14 mouse cellular contexts compared by ENCODE assay signal in genomic region chr15:89213517-89213916, GRCm38 (mm10). TPM values are rescaled to one million over a fixed set of nuclear protein-coding genes. Genes with fewer than 3 reads are reported as not detected.
DNase-seq lines count a peak whose midpoint lies in the region; ATAC-seq and TF ChIP-seq lines count a peak whose summit lies in the region.
"Had no signal": no experiment of that assay in that cellular context is flagged by ENCODE, and none has a peak within 500 bp of the region (broad histone marks: within the 10 kb centered on the region; RNA-seq: fewer than 3 reads in every experiment).

No protein-coding gene starts in this region.

- no peaks in the 10 kb centered on the region for H3K27me3 ChIP-seq in forebrain, embryonic 15.5 days
- no peaks in the 10 kb centered on the region for H3K27me3 ChIP-seq in liver, embryonic 14.5 days (ENCODE audit: control insufficient read depth, insufficient read depth, low read length)
- H3K27me3 ChIP-seq in neural tube, embryonic 15.5 days (replicated peaks) = no peaks in the 10 kb centered on the region
- H3K27me3 ChIP-seq in kidney, embryonic 15.5 days = no peaks in the 10 kb centered on the region

- H3K4me3 ChIP-seq in layer of hippocampus, adult 2 months = peak overlapping the region; percentile 20; the same call in 1 of the 2 replicates
- H3K4me3 ChIP-seq in forebrain, embryonic 15.5 days = no peak overlapping the region; the same call in 1 of the 2 replicates
- H3K4me3 ChIP-seq in liver, embryonic 14.5 days (ENCODE audit: insufficient read depth in 1 of 2, low read depth in 2 of 2, low read length in 2 of 2) = peak overlapping the region; percentile 44 to 88
- no peak overlapping the region for H3K4me3 ChIP-seq in neural tube, embryonic 15.5 days (replicated peaks)
- no peak overlapping the region for H3K4me3 ChIP-seq in kidney, embryonic 15.5 days (replicated peaks)

- no peaks in the 10 kb centered on the region for H3K9me3 ChIP-seq in forebrain, embryonic 15.5 days
- peaks cover 2% of the 10 kb centered on the region for H3K9me3 ChIP-seq in liver, embryonic 14.5 days (ENCODE audit: control insufficient read depth, low read length)
- H3K9me3 ChIP-seq in neural tube, embryonic 15.5 days (replicated peaks) = no peaks in the 10 kb centered on the region
- H3K9me3 ChIP-seq in kidney, embryonic 15.5 days (replicated peaks) = peaks cover 3% of the 10 kb centered on the region; the same call in 1 of the 2 replicates

- H3K36me3 ChIP-seq in forebrain, embryonic 15.5 days = peaks cover 14% of the 10 kb centered on the region
- peaks cover 7% of the 10 kb centered on the region; the same call in 1 of the 2 replicates for H3K36me3 ChIP-seq in liver, embryonic 14.5 days (replicated peaks; ENCODE audit: control insufficient read depth, insufficient read depth, low read depth)
- peaks cover 14% of the 10 kb centered on the region for H3K36me3 ChIP-seq in neural tube, embryonic 15.5 days
- H3K36me3 ChIP-seq in kidney, embryonic 15.5 days = peaks cover 17% of the 10 kb centered on the region

- peak overlapping the region; percentile 19 for H3K4me2 ChIP-seq in forebrain, embryonic 15.5 days (replicated peaks)
- H3K4me2 ChIP-seq in liver, embryonic 14.5 days (ENCODE audit: low read depth) = peak overlapping the region; percentile 86
- H3K4me2 ChIP-seq in neural tube, embryonic 15.5 days = peak overlapping the region; percentile 79
- no peak overlapping the region for H3K4me2 ChIP-seq in kidney, embryonic 15.5 days

- peaks cover 33% of the 10 kb centered on the region for H3K4me1 ChIP-seq in forebrain, embryonic 15.5 days
- H3K4me1 ChIP-seq in liver, embryonic 14.5 days (replicated peaks; ENCODE audit: control insufficient read depth in 2 of 2, insufficient read depth in 2 of 2, low read length in 1 of 2) = peaks cover 32 to 46% of the 10 kb centered on the region in 2 experiments
- H3K4me1 ChIP-seq in neural tube, embryonic 15.5 days = peaks cover 45% of the 10 kb centered on the region
- peaks cover 20% of the 10 kb centered on the region for H3K4me1 ChIP-seq in kidney, embryonic 15.5 days

- no peak overlapping the region for H3K9ac ChIP-seq in forebrain, embryonic 15.5 days (replicated peaks)
- peak overlapping the region; percentile 54 for H3K9ac ChIP-seq in liver, embryonic 14.5 days (replicated peaks)
- H3K9ac ChIP-seq in neural tube, embryonic 15.5 days (replicated peaks) = 0 out of 2 replicates have a peak overlapping the region, but pooled peaks have one; percentile 28
- no peak overlapping the region for H3K9ac ChIP-seq in kidney, embryonic 15.5 days

- no peak overlapping the region; the same call in 1 of the 2 replicates for H3K27ac ChIP-seq in layer of hippocampus, adult 2 months
- H3K27ac ChIP-seq in forebrain, embryonic 15.5 days (replicated peaks) = no peak overlapping the region
- peak overlapping the region; percentile 93 for H3K27ac ChIP-seq in liver, embryonic 14.5 days
- H3K27ac ChIP-seq in neural tube, embryonic 15.5 days (replicated peaks) = no peak overlapping the region
- H3K27ac ChIP-seq in kidney, embryonic 15.5 days = no peak overlapping the region

- no peak for TF ChIP-seq CTCF in layer of hippocampus, adult 2 months (conservative IDR thresholded peaks at IDR 0.05)
- no peak for TF ChIP-seq CTCF in liver, embryonic 14.5 days (IDR thresholded peaks at IDR 0.05; ENCODE audit: low read depth)

- no peak for ATAC-seq in forebrain, embryonic 15.5 days (replicated peaks)
- ATAC-seq in liver, embryonic 14.5 days (ENCODE audit: insufficient read depth) = no peak
- no peak for ATAC-seq in neural tube, embryonic 15.5 days (ENCODE audit: low FRiP score)
- ATAC-seq in kidney, embryonic 15.5 days (replicated peaks; ENCODE audit: low FRiP score) = no peak
- ATAC-seq: inflammation-experienced regulatory T-cells, adult 6 months had no signal

- WGBS in forebrain, embryonic 15.5 days = 86% methylated on average over 3 of the region's 3 CpGs
- WGBS in liver, embryonic 14.5 days (ENCODE audit: insufficient replicate concordance) = 25% methylated on average over 3 of the region's 3 CpGs
- WGBS in neural tube, embryonic 15.5 days = 89% methylated on average over 3 of the region's 3 CpGs
- 83% methylated on average over 3 of the region's 3 CpGs for WGBS in kidney, embryonic 15.5 days

- TF ChIP-seq EP300 in liver, embryonic 14.5 days (IDR thresholded peaks at IDR 0.05; ENCODE audit: low read depth) = no peak

- DNase-seq in layer of hippocampus, adult 2 months (ENCODE audit: low spot score in 2 of 2) = no peak
- no peak for DNase-seq in layer of hippocampus, adult 9-11 months
- no peak for DNase-seq in liver, embryonic 14.5 days (ENCODE audit: low read depth in 3 of 3, low spot score in 3 of 3)
- DNase-seq in lung, postnatal 25 days (ENCODE audit: low spot score) = no peak
- DNase-seq: adrenal gland, postnatal 25 days; cerebellum, adult 8-10 months; kidney, postnatal 36 days; lung, adult 18-20 months; right cerebral cortex, postnatal 25 days; thymus, postnatal 4 days had no signal

RNA-seq across cellular contexts. Expression of gene Ppp6r2, which starts 2.2 kb away (rescaled TPM):
- total RNA-seq in layer of hippocampus, adult 2 months (2021) = 100 to 1,000 TPM; 170 to 172 TPM
- polyA plus RNA-seq in forebrain, embryonic 15.5 days (2015; fragmentation: Nextera tagmentation; extraction: Ambion mirVana) = 79.8 and 83.6 TPM in 2 replicates
- polyA plus RNA-seq in liver, embryonic 14.5 days (2012; rRNA removed) = 11.6 and 15.3 TPM in 2 replicates
- polyA plus RNA-seq in liver, embryonic 14.5 days (2014; fragmentation: Nextera tagmentation; extraction: Ambion mirVana) = 17.7 and 19.5 TPM in 2 replicates
- 62.8 and 67.7 TPM in 2 replicates for polyA plus RNA-seq in neural tube, embryonic 15.5 days (2015; fragmentation: Nextera tagmentation; extraction: Ambion mirVana)
- 22.7 and 26.9 TPM in 2 replicates for polyA plus RNA-seq in kidney, embryonic 15.5 days (2015; fragmentation: Nextera tagmentation; extraction: Ambion mirVana)

RNA-seq across cellular contexts. Expression of gene Dennd6b, which starts 17.2 kb away (rescaled TPM):
- 10 to 100 TPM; 39.6 to 41.5 TPM for total RNA-seq in layer of hippocampus, adult 2 months (2021)
- 58.5 and 62.2 TPM in 2 replicates for polyA plus RNA-seq in forebrain, embryonic 15.5 days (2015; fragmentation: Nextera tagmentation; extraction: Ambion mirVana)
- 4.5 TPM in 2 replicates for polyA plus RNA-seq in liver, embryonic 14.5 days (2012; rRNA removed)
- polyA plus RNA-seq in liver, embryonic 14.5 days (2014; fragmentation: Nextera tagmentation; extraction: Ambion mirVana) = 1.6 and 2.4 TPM in 2 replicates
- 77.2 and 91.0 TPM in 2 replicates for polyA plus RNA-seq in neural tube, embryonic 15.5 days (2015; fragmentation: Nextera tagmentation; extraction: Ambion mirVana)
- 17.0 and 19.2 TPM in 2 replicates for polyA plus RNA-seq in kidney, embryonic 15.5 days (2015; fragmentation: Nextera tagmentation; extraction: Ambion mirVana)

RNA-seq across cellular contexts. Expression of gene Plxnb2, which starts 32.9 kb away (rescaled TPM):
- total RNA-seq in layer of hippocampus, adult 2 months (2021) = 10 to 100 TPM; 49.7 to 59.1 TPM
- 113 and 118 TPM in 2 replicates for polyA plus RNA-seq in forebrain, embryonic 15.5 days (2015; fragmentation: Nextera tagmentation; extraction: Ambion mirVana)
- polyA plus RNA-seq in liver, embryonic 14.5 days (2012; rRNA removed) = 21.6 and 23.7 TPM in 2 replicates
- polyA plus RNA-seq in liver, embryonic 14.5 days (2014; fragmentation: Nextera tagmentation; extraction: Ambion mirVana) = 16.4 and 18.3 TPM in 2 replicates
- 69.4 and 72.3 TPM in 2 replicates for polyA plus RNA-seq in neural tube, embryonic 15.5 days (2015; fragmentation: Nextera tagmentation; extraction: Ambion mirVana)
- 138 and 160 TPM in 2 replicates for polyA plus RNA-seq in kidney, embryonic 15.5 days (2015; fragmentation: Nextera tagmentation; extraction: Ambion mirVana)

Comparison
In these comparisons a context has a peak if more than half of its experiments do, and no peak if none do; other contexts are left out.
1. H3K4me3 ChIP-seq: peak in layer of hippocampus, adult 2 months (single experiment) and liver, embryonic 14.5 days (2 of 2); none in forebrain, embryonic 15.5 days (single experiment), neural tube, embryonic 15.5 days (single experiment) and kidney, embryonic 15.5 days (single experiment).
2. H3K9ac ChIP-seq: peak in liver, embryonic 14.5 days (single experiment) and neural tube, embryonic 15.5 days (single experiment); none in forebrain, embryonic 15.5 days (single experiment) and kidney, embryonic 15.5 days (single experiment).